Mouse (Mus musculus): ENCODE results near the gene Stpg2. TPM values are rescaled to one million over a fixed set of nuclear protein-coding genes. Genes with fewer than 3 reads are reported as not detected.

The Stpg2 gene
- total RNA-seq, 2 experiments from 2014 or later = 0.14 to 0.37 TPM

GRCm38 (mm10) chr3:139729248-139729647, 523.8 kb downstream of the Stpg2 start:
- DNase-seq (ENCODE audit: low spot score in 2 of 2) = no peak

GRCm38 (mm10) chr3:139733156-139733555, 527.7 kb downstream of the Stpg2 start:
- DNase-seq (ENCODE audit: low spot score in 2 of 2) = no peak

GRCm38 (mm10) chr3:139739388-139739787, 533.9 kb downstream of the Stpg2 start:
- no peak for DNase-seq (ENCODE audit: low spot score in 2 of 2)

Other genes with a start within 250 kb of the Stpg2 start
- 100 to 1,000 TPM; 257 to 260 TPM for gene Rap1gds1, start 130.5 kb upstream of the Stpg2 start, total RNA-seq (2021)